Mouse (Mus musculus) yolk sac, embryonic 10.5 days (tissue): ENCODE measurements at regions not wholly inside any gene's neighbourhood (a gene's known extent, or its start where the extent isn't known, plus 50 kb on each side); places are given as distances from the start of the nearest gene placed in this dataset.
A peak's percentile ranks its signal among the peaks of the same experiment; 100 is the strongest.

ENCODE experiments used
- DNase-seq: peaks from one replicate; pipeline ENCODE4 v3.0.0-alpha.2; 2017; ENCODE audit warnings: low spot score

DNA sequence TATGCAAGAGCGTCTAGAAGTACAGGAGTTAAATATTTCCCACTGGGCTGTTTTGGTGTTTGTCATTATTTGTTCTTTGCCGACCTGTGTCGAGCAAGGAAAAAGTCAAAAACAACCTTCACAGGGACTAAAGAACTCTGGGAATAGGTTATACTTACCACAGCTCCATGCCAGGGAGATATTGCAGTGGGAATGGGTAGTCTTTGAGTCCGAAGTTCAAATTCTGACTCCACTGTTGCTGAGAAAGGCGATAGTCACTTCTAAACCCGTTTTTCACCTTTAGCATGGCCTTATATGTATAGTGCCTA lies 116.8 kb upstream of the Maf start:
- DNase-seq, result no peak

GRCm38 (mm10) chr8:115823673-115824477 lies 116.3 kb upstream of the Maf start:
- DNase-seq, result peak; percentile 19

DNA sequence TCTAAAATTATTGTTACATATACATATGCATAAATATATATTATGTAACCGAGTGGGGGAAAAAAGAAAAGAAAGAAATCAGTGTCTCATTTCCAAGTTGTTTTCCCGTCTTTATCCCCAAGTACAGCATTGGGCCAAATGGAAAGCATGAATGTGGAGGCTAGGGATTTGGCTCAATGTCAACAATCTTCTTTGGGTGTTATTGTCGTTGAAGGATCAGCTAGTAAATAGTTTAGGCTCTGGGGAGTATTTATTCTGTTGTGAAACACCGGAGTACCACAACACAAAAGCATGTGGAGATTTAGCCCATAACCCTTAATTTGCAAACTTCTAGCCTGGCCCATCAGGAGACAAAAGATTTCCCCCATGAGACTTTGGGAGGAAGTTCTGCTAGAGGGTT lies 105.8 kb upstream of the Maf start:
- no peak for DNase-seq

- no peak for DNase-seq
Observed at GRCm38 (mm10) chr8:115806579-115806978, 99.0 kb upstream of the Maf start.

DNA sequence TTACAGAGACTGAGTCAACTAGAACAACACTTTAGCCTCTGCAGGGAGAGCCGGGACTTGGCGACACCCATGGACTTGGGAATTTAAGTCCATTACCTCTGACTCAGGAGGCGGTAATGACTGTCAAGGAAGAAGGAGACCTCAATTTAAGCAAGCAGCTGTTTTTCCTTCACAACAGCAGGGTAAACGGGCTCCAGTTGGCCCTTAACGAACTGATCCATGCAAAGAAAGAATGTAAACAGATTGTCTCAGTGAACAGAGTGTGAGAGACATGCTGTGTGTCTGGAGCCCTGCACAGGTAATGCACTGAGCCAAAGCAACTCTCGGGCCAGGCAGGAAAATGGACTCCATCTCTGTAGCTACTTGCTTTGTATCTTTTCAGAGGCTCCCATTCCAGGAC lies 98.5 kb upstream of the Maf start:
- DNase-seq, result no peak

- no peak for DNase-seq
Observed at GRCm38 (mm10) chr8:115793587-115793986, 86.0 kb upstream of the Maf start.

- no peak for DNase-seq
Observed at GRCm38 (mm10) chr8:115788421-115788820, 80.8 kb upstream of the Maf start.

DNA sequence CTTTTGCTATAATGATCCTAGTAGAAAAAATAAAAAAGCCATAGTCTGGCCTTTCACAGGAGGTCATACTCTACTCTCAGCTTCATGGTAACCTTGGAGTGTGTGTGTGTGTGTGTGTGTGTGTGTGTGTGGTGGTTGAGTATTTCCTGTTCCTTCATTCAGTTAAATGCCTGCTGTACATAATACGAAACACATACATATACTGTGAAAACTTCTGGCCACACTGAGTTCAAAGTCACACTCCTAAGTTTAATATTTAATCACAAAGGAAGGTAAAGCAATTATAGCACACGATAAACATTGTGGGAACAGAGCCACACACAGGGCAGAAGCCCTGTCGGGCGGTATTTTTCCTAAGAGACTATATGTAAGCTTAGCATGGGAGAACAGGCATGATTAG lies 78.6 kb upstream of the Maf start:
- no peak for DNase-seq

GRCm38 (mm10) chr8:115785769-115786168 lies 78.2 kb upstream of the Maf start:
- DNase-seq, result no peak

DNA sequence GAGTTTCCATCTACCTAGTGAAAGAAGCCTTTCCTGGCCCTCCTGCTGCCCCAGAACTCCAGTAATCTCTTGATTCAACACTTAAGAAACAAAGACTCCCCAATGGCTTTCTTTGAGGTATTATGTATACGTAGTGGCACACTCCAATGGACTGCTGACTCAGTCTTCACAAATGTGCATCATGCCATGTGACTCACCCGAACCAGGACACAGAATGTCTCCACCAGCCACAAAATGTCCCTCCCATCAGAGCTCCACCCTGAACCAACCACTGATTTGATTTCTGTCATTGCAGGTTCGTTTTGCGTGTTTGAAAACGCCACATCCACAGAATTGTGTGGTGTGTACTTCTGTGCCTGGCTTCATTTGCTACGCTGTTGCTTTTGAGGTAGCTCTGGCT lies 75.8 kb upstream of the Maf start:
- no peak for DNase-seq

GRCm38 (mm10) chr8:115778433-115778832 lies 70.8 kb upstream of the Maf start:
- no peak for DNase-seq

DNA sequence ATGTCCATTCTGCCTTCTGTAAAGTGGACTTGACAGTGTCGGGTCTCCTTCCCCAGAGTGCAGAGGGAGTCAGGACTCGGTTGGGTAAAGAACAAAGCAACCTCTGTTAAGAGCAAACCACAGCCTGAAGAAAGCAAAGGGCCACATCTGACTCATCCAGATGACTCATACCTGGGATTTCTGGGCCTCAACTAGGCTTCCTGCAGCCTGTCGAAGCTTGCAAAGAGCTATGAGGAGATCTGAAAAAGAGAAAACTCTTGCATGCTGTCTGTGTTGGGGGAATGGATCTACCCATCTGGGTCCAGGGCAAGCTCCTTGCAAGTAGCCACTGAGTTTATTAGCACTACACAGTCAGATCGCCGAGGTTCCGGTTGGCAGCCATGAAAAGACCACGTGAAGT lies 63.5 kb upstream of the Maf start:
- DNase-seq, result no peak

DNA sequence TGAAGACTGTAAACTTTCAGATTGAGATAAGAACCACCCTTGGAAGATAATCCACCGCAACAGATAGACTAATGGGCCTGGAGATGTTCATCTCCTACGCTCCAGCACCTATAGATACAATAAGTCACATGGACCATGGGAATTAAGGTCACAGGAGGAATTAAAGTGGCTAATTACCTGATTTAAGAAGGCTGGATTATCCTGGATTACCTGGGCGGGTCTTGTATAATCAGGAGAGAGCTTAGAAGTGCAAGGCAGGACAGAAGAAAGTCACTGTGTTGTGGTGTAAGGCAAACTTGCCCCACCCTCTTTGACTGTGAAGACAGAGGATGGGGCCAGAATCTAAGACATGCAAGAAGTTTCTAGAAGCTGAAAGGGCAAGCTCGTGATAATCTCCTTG lies 61.0 kb upstream of the Maf start:
- no peak for DNase-seq

DNA sequence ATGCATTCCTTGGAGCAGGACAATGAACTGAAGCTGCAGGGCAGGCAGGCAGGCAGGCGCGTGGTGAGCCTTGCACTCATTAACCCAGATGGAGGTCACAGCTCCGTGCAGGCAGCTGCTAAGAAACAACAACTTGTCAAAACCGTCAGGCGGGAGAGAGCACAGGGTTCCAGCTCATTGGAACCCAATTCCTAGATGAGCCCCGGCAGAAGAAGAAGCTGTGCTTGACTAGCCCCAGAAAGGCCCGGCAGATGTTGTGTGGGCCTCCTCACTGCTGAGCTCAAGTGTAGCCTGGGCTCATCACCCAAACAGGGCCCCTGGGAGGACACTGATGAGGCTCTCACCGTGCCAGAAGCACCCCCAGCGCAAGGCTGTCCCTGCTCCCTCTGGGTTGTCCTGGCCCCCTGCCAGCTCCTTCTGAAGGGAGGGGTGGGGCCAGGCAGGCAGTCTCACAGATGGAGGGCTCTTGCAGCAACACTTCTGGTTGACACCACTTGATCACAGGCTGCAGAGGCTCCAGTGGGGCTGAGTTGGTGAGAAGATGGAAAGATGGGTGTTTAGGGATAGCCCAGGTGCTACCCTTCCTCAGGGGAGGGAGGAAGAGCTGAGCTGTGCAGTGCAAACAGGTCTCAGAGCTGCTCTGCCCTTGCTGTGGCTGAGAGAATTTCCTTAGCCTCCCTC lies 58.8 kb upstream of the Maf start:
- peak; percentile 90 for DNase-seq

DNA sequence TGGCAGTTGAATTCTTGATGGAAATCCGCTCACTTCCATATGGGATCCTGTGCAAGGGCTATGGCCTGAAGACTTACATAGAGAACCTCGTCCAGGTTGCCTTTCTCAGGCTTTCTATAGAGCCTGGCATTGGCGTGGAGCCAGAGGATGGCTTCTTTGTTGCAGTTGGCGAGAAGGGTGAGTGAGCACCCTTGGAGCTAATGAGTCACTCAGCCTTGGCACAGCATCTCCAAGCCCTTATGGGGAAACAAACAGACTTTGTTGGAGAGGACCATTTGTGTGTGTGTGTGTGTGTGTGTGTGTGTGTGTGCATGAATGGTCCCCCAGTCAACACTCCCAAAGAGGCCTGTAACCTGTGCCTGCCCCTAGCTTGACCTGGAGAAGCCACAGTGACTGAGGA lies 57.0 kb upstream of the Maf start:
- no peak for DNase-seq

GRCm38 (mm10) chr8:115758011-115758410 lies 50.4 kb upstream of the Maf start:
- peak; percentile 49 for DNase-seq
